Mouse (Mus musculus) CH12.LX (cell line): ENCODE measurements at regions not wholly inside any gene's neighbourhood (a gene's known extent, or its start where the extent isn't known, plus 50 kb on each side); places are given as distances from the start of the nearest gene placed in this dataset.

Source experiments
- DNase-seq: peaks from one replicate; pipeline ENCODE4 v3.0.0-alpha.2; 2013; ENCODE audit errors: extremely low read depth
- H3K27ac ChIP-seq: 2 replicates; pipeline ENCODE4 v1.5.1; 2012; ENCODE audit warnings: low read depth, mild to moderate bottlenecking, control low read depth, moderate library complexity; ENCODE audit not compliant: insufficient read depth
- H3K27me3 ChIP-seq: replicated peaks from 2 replicates; pipeline ENCODE3; 2012; ENCODE audit warnings: inconsistent platforms
- H3K36me3 ChIP-seq, 2 experiments: replicated peaks in 1 of 2; 2 replicates each; pipeline versions ENCODE3 to v1.6.1; 2012; ENCODE audit warnings: inconsistent platforms in 1 of 2, low read length in 1 of 2, mild to moderate bottlenecking in 1 of 2, mixed read lengths in 1 of 2, moderate library complexity in 1 of 2; ENCODE audit not compliant: control insufficient read depth in 1 of 2, insufficient read depth in 1 of 2
- H3K4me1 ChIP-seq, 2 experiments: 2 replicates each; pipeline ENCODE4 v1.6.1; 2012; ENCODE audit warnings: inconsistent platforms in 1 of 2, moderate library complexity in 1 of 2; ENCODE audit not compliant: insufficient read depth in 2 of 2, control insufficient read depth in 1 of 2
- H3K4me2 ChIP-seq: 2 replicates; pipeline ENCODE4 v1.6.1; 2012; ENCODE audit warnings: low read depth, mild to moderate bottlenecking, control low read depth; ENCODE audit not compliant: poor library complexity, insufficient read depth, severe bottlenecking
- H3K4me3 ChIP-seq, 3 experiments: fragments of 150-350 bp in 1 of 3; sonication (generic) in 1 of 3; replicated peaks in 1 of 3; 2 replicates each; pipeline versions ENCODE3 to v1.5.1; 2011 to 2012; ENCODE audit warnings: low read depth in 2 of 3, low read length in 2 of 3, mild to moderate bottlenecking in 2 of 3, moderate library complexity in 2 of 3, control low read depth in 1 of 3, improper control_type of control experiment in 1 of 3, inconsistent platforms in 1 of 3, mixed read lengths in 1 of 3; ENCODE audit not compliant: poor library complexity in 1 of 3
- H3K79me2 ChIP-seq: replicated peaks from 2 replicates; pipeline ENCODE4 v1.6.1; 2012; ENCODE audit warnings: mild to moderate bottlenecking, moderate library complexity; ENCODE audit not compliant: control insufficient read depth, poor library complexity, insufficient read depth, severe bottlenecking; ENCODE audit errors: extremely low read depth
- H3K9ac ChIP-seq: 2 replicates; pipeline ENCODE4 v1.6.1; 2012; ENCODE audit warnings: low read depth, mild to moderate bottlenecking, control low read depth, moderate library complexity; ENCODE audit not compliant: insufficient read depth
- H3K9me3 ChIP-seq: replicated peaks from 2 replicates; pipeline ENCODE3; 2012; ENCODE audit warnings: low read length, inconsistent platforms, mixed read lengths
- BHLHE40 ChIP-seq: IDR thresholded peaks from 2 replicates; pipeline ENCODE4 v1.6.1; 2011; ENCODE audit warnings: mild to moderate bottlenecking, low read depth, low read length, improper control_type of control experiment
- CHD1 ChIP-seq: IDR thresholded peaks from 2 replicates; pipeline ENCODE4 v1.6.1; 2012; ENCODE audit warnings: low read depth, low read length, improper control_type of control experiment, inconsistent platforms
- CHD2 ChIP-seq: IDR thresholded peaks from 2 replicates; pipeline ENCODE4 v1.6.1; 2011; ENCODE audit warnings: low read length, improper control_type of control experiment
- E2F4 ChIP-seq: IDR thresholded peaks from 2 replicates; pipeline ENCODE4 v1.6.1; 2011; ENCODE audit warnings: low read depth, low read length, improper control_type of control experiment; ENCODE audit not compliant: insufficient replicate concordance
- ELF1 ChIP-seq: IDR thresholded peaks from 2 replicates; pipeline ENCODE4 v1.6.1; 2014; ENCODE audit warnings: low read depth, mild to moderate bottlenecking, inconsistent platforms, low read length, improper control_type of control experiment
- MAFK ChIP-seq: IDR thresholded peaks from 2 replicates; pipeline ENCODE4 v1.6.1; 2011; ENCODE audit warnings: low read length, improper control_type of control experiment; ENCODE audit not compliant: insufficient replicate concordance
- MEF2A ChIP-seq: IDR thresholded peaks from 2 replicates; pipeline ENCODE4 v1.6.1; 2014; ENCODE audit warnings: low read depth, mild to moderate bottlenecking, inconsistent platforms, low read length, improper control_type of control experiment, borderline replicate concordance
- MYC ChIP-seq: IDR thresholded peaks from 2 replicates; pipeline ENCODE4 v1.6.1; 2011; ENCODE audit warnings: low read depth, mild to moderate bottlenecking, improper control_type of control experiment, low read length
- NRF1 ChIP-seq: IDR thresholded peaks from 2 replicates; pipeline ENCODE4 v1.6.1; 2014; ENCODE audit warnings: low read depth, mild to moderate bottlenecking, inconsistent platforms, low read length, improper control_type of control experiment, moderate library complexity
- POLR2A ChIP-seq: IDR thresholded peaks from 2 replicates; pipeline ENCODE4 v1.6.1; 2011; ENCODE audit warnings: low read depth, mild to moderate bottlenecking, improper control_type of control experiment, low read length
- POLR2AphosphoS2 ChIP-seq: IDR thresholded peaks from 2 replicates; pipeline ENCODE4 v1.6.1; 2011; ENCODE audit warnings: low read depth, low read length, improper control_type of control experiment
- RAD21 ChIP-seq: IDR thresholded peaks from 2 replicates; pipeline ENCODE4 v1.6.1; 2011; ENCODE audit warnings: low read depth, mild to moderate bottlenecking, low read length, improper control_type of control experiment, moderate library complexity
- RCOR1 ChIP-seq: conservative IDR thresholded peaks from 2 replicates; pipeline ENCODE4 v1.6.1; 2012; ENCODE audit warnings: low read depth, mild to moderate bottlenecking, inconsistent platforms, low read length, improper control_type of control experiment
- TBP ChIP-seq: conservative IDR thresholded peaks from 2 replicates; pipeline ENCODE4 v1.6.1; 2011; ENCODE audit warnings: low read depth, low read length, improper control_type of control experiment
- UBTF ChIP-seq: IDR thresholded peaks from 2 replicates; pipeline ENCODE4 v1.6.1; 2012; ENCODE audit warnings: low read depth, mild to moderate bottlenecking, inconsistent platforms, low read length, improper control_type of control experiment, moderate library complexity
- USF2 ChIP-seq: conservative IDR thresholded peaks from 2 replicates; pipeline ENCODE4 v1.6.1; 2011; ENCODE audit warnings: low read depth, low read length, improper control_type of control experiment
- ZKSCAN1 ChIP-seq: IDR thresholded peaks from 2 replicates; pipeline ENCODE4 v1.6.1; 2012; ENCODE audit warnings: low read depth, inconsistent platforms, low read length, improper control_type of control experiment, borderline replicate concordance
- ZMIZ1 ChIP-seq: IDR thresholded peaks from 2 replicates; pipeline ENCODE4 v1.6.1; 2012; ENCODE audit warnings: low read depth, mild to moderate bottlenecking, inconsistent platforms, low read length, improper control_type of control experiment
- ZNF384 ChIP-seq: IDR thresholded peaks from 2 replicates; pipeline ENCODE4 v1.6.1; 2012; ENCODE audit warnings: low read depth, low read length, improper control_type of control experiment, inconsistent platforms
- dilution Hi-C: fragments of 300-500 bp; cut with MboI; formaldehyde crosslinking; loops from 2 replicates; pipeline ENCODE4 v1.14.3; 2020; ENCODE audit warnings: low sequenced_read_pairs; ENCODE audit not compliant: extremely low pct_unique_long_range_greater_than_20kb, extremely low pct_ligation_motif_present
- in situ Hi-C: fragments of 300-500 bp; cut with MboI; formaldehyde crosslinking; loops from 3 replicates; pipeline ENCODE4 v1.14.3; 2019; ENCODE audit warnings: low sequenced_read_pairs, low pct_ligation_motif_present, low pct_unique_long_range_greater_than_20kb, mixed read lengths

- Histone ChIP-seq H3K79me2 (no peaks in the 10 kb centered on the region), H3K36me3 (no peaks in the 10 kb centered on the region), H3K9ac (no peak overlapping the region), H3K27ac (no peak overlapping the region), H3K4me1 (no peaks in the 10 kb centered on the region), H3K4me2 (no peak overlapping the region), H3K27me3 (no peaks in the 10 kb centered on the region), H3K4me3 (no peak overlapping the region), H3K9me3 (peaks cover 6% of the 10 kb centered on the region)
- in situ Hi-C loops (no loop called here), dilution Hi-C loops (no loop called here)
- DNase-seq, result no peak
- TF ChIP-seq CHD1, result no peak
- TF ChIP-seq MYC, result no peak
- no peak for TF ChIP-seq POLR2AphosphoS2
- no peak for TF ChIP-seq ELF1
- TF ChIP-seq MEF2A, result no peak
- no peak for TF ChIP-seq TBP
- no peak for TF ChIP-seq E2F4
- TF ChIP-seq ZNF384, result no peak
- no peak for TF ChIP-seq RAD21
- TF ChIP-seq POLR2A, result no peak
- TF ChIP-seq MAFK, result no peak
- no peak for TF ChIP-seq RCOR1
- no peak for TF ChIP-seq BHLHE40
Measured at GRCm38 (mm10) chr4:39644136-39644535, 194.0 kb downstream of the 1700009N14Rik start.

GRCm38 (mm10) chr4:39644849-39645248, 194.8 kb downstream of the 1700009N14Rik start:
- dilution Hi-C loops (no loop called here), in situ Hi-C loops (no loop called here)
- DNase-seq, result no peak
- H3K4me1 ChIP-seq, result no peaks in the 10 kb centered on the region
- H3K9me3 ChIP-seq, result peaks cover 2% of the 10 kb centered on the region
- H3K4me2 ChIP-seq, result no peak overlapping the region
- H3K4me3 ChIP-seq, result no peak overlapping the region
- no peaks in the 10 kb centered on the region for H3K79me2 ChIP-seq
- H3K9ac ChIP-seq, result no peak overlapping the region
- H3K36me3 ChIP-seq, result no peaks in the 10 kb centered on the region
- H3K27me3 ChIP-seq, result no peaks in the 10 kb centered on the region
- no peak overlapping the region for H3K27ac ChIP-seq
- TF ChIP-seq USF2 (no peak), CHD2 (no peak), UBTF (no peak), NRF1 (no peak)

- Histone ChIP-seq H3K4me3 (no peak overlapping the region), H3K79me2 (no peaks in the 10 kb centered on the region), H3K4me2 (no peak overlapping the region), H3K36me3 (no peaks in the 10 kb centered on the region), H3K27ac (no peak overlapping the region), H3K4me1 (peaks cover 0 to 12% of the 10 kb centered on the region in 2 experiments; a peak in 1 of 4 replicates), H3K9me3 (peaks cover 9% of the 10 kb centered on the region), H3K27me3 (no peaks in the 10 kb centered on the region), H3K9ac (no peak overlapping the region)
- dilution Hi-C loops (no loop called here), in situ Hi-C loops (no loop called here)
- TF ChIP-seq MAFK (no peak), RCOR1 (no peak), POLR2A (no peak), TBP (no peak), ZNF384 (no peak), POLR2AphosphoS2 (no peak), ZMIZ1 (no peak), ZKSCAN1 (no peak), E2F4 (no peak)
- DNase-seq, result peak; percentile 3
Measured at GRCm38 (mm10) chr4:39660538-39660937, 210.4 kb downstream of the 1700009N14Rik start.
